Mouse (Mus musculus): ENCODE data around the gene Skap2. TPM values are rescaled to one million over a fixed set of nuclear protein-coding genes. Genes with fewer than 3 reads are reported as not detected.

The Skap2 gene
- polyA plus RNA-seq, 1 experiment from 2014 or later, result 13.5 TPM

- ATAC-seq (replicated peaks; ENCODE audit: insufficient number of reproducible peaks, insufficient read depth, low FRiP score, low read depth), result no peak
- H3K4me3 ChIP-seq, result no peak overlapping the region
Measured at GRCm38 (mm10) chr6:52002676-52003075, 9.7 kb downstream of the Skap2 start.

GRCm38 (mm10) chr6:51999157-51999478, 13.2 kb downstream of the Skap2 start:
- Histone ChIP-seq H3K9ac (no peak overlapping the region), H3K36me3 (no peaks in the 10 kb centered on the region), H3K4me2 (no peak overlapping the region), H3K4me3 (no peak overlapping the region), H3K27me3 (peaks cover 26% of the 10 kb centered on the region), H3K9me3 (replicated peaks) (no peaks in the 10 kb centered on the region), H3K27ac (no peak overlapping the region), H3K4me1 (replicated peaks) (no peaks in the 10 kb centered on the region)
- WGBS, result 77% methylated on average over 4 of the region's 4 CpGs
- ATAC-seq (replicated peaks; ENCODE audit: insufficient number of reproducible peaks, insufficient read depth, low FRiP score, low read depth), result no peak

More at GRCm38 (mm10) chr6:52002676-52003075, 9.7 kb downstream of the Skap2 start:
- 36% methylated on average over 8 of the region's 8 CpGs for WGBS
- Histone ChIP-seq H3K27me3 (peaks cover 54% of the 10 kb centered on the region), H3K9ac (no peak overlapping the region), H3K9me3 (replicated peaks) (no peaks in the 10 kb centered on the region), H3K27ac (no peak overlapping the region), H3K4me1 (replicated peaks) (0 out of 2 replicates have a peak, but pooled peaks cover 7% of the 10 kb centered on the region), H3K4me2 (no peak overlapping the region), H3K36me3 (no peaks in the 10 kb centered on the region)

GRCm38 (mm10) chr6:51998409-51999156, 13.8 kb downstream of the Skap2 start:
- WGBS, result 58% methylated on average over 7 of the region's 7 CpGs
- Histone ChIP-seq H3K36me3 (no peaks in the 10 kb centered on the region), H3K4me1 (replicated peaks) (no peaks in the 10 kb centered on the region), H3K4me2 (no peak overlapping the region), H3K27me3 (peaks cover 21% of the 10 kb centered on the region), H3K27ac (no peak overlapping the region), H3K9ac (no peak overlapping the region), H3K9me3 (replicated peaks) (no peaks in the 10 kb centered on the region), H3K4me3 (no peak overlapping the region)
- ATAC-seq (replicated peaks; ENCODE audit: insufficient number of reproducible peaks, insufficient read depth, low FRiP score, low read depth), result no peak

- Histone ChIP-seq H3K27ac (no peak overlapping the region), H3K9me3 (replicated peaks) (no peaks in the 10 kb centered on the region), H3K4me2 (no peak overlapping the region), H3K4me1 (replicated peaks) (no peaks in the 10 kb centered on the region), H3K36me3 (no peaks in the 10 kb centered on the region), H3K9ac (no peak overlapping the region), H3K27me3 (no peaks in the 10 kb centered on the region), H3K4me3 (no peak overlapping the region)
- WGBS, result 74% methylated on average over 2 of the region's 2 CpGs
- ATAC-seq (replicated peaks; ENCODE audit: insufficient number of reproducible peaks, insufficient read depth, low FRiP score, low read depth), result no peak
Measured at GRCm38 (mm10) chr6:51987999-51988398, 24.4 kb downstream of the Skap2 start.

GRCm38 (mm10) chr6:51977638-51978037, 34.7 kb downstream of the Skap2 start:
- Histone ChIP-seq H3K36me3 (no peaks in the 10 kb centered on the region), H3K27ac (no peak overlapping the region), H3K9me3 (replicated peaks) (no peaks in the 10 kb centered on the region), H3K9ac (no peak overlapping the region), H3K4me1 (replicated peaks) (no peaks in the 10 kb centered on the region), H3K4me2 (no peak overlapping the region), H3K4me3 (no peak overlapping the region), H3K27me3 (no peaks in the 10 kb centered on the region)
- WGBS, result 67% methylated on average over 3 of the region's 3 CpGs
- no peak for ATAC-seq (replicated peaks; ENCODE audit: insufficient number of reproducible peaks, insufficient read depth, low FRiP score, low read depth)

GRCm38 (mm10) chr6:51975751-51976150, 36.6 kb downstream of the Skap2 start:
- 70% methylated on average over 4 of the region's 4 CpGs for WGBS
- Histone ChIP-seq H3K9me3 (replicated peaks) (no peaks in the 10 kb centered on the region), H3K9ac (no peak overlapping the region), H3K4me3 (no peak overlapping the region), H3K4me1 (replicated peaks) (no peaks in the 10 kb centered on the region), H3K27ac (no peak overlapping the region), H3K27me3 (no peaks in the 10 kb centered on the region), H3K36me3 (no peaks in the 10 kb centered on the region), H3K4me2 (no peak overlapping the region)
- no peak for ATAC-seq (replicated peaks; ENCODE audit: insufficient number of reproducible peaks, insufficient read depth, low FRiP score, low read depth)

GRCm38 (mm10) chr6:51958992-51959391, 53.4 kb downstream of the Skap2 start:
- Histone ChIP-seq H3K36me3 (no peaks in the 10 kb centered on the region), H3K4me3 (no peak overlapping the region), H3K9me3 (replicated peaks) (no peaks in the 10 kb centered on the region), H3K27me3 (no peaks in the 10 kb centered on the region), H3K27ac (no peak overlapping the region), H3K4me2 (no peak overlapping the region), H3K9ac (no peak overlapping the region), H3K4me1 (replicated peaks) (0 out of 2 replicates have a peak, but pooled peaks cover 8% of the 10 kb centered on the region)
- WGBS, result 52% methylated on average over 4 of the region's 4 CpGs
- ATAC-seq (replicated peaks; ENCODE audit: insufficient number of reproducible peaks, insufficient read depth, low FRiP score, low read depth), result no peak

- H3K4me1 ChIP-seq (replicated peaks), result 0 out of 2 replicates have a peak, but pooled peaks cover 8% of the 10 kb centered on the region
- ATAC-seq (replicated peaks; ENCODE audit: insufficient number of reproducible peaks, insufficient read depth, low FRiP score, low read depth), result no peak
- H3K27ac ChIP-seq, result no peak overlapping the region
- H3K36me3 ChIP-seq, result no peaks in the 10 kb centered on the region
- WGBS, result 36% methylated on average over 4 of the region's 4 CpGs
- no peak overlapping the region for H3K4me2 ChIP-seq
- H3K4me3 ChIP-seq, result no peak overlapping the region
- H3K9me3 ChIP-seq (replicated peaks), result no peaks in the 10 kb centered on the region
- H3K9ac ChIP-seq, result no peak overlapping the region
- H3K27me3 ChIP-seq, result no peaks in the 10 kb centered on the region
Measured at GRCm38 (mm10) chr6:51956048-51956792, 56.1 kb downstream of the Skap2 start.

- H3K36me3 ChIP-seq, result no peaks in the 10 kb centered on the region
Measured at GRCm38 (mm10) chr6:51947661-51948060, 64.7 kb downstream of the Skap2 start.

GRCm38 (mm10) chr6:51944916-51945315, 67.4 kb downstream of the Skap2 start:
- no peaks in the 10 kb centered on the region for H3K36me3 ChIP-seq
- no peak overlapping the region for H3K4me3 ChIP-seq
- no peak overlapping the region for H3K4me2 ChIP-seq
- no peak for ATAC-seq (replicated peaks; ENCODE audit: insufficient number of reproducible peaks, insufficient read depth, low FRiP score, low read depth)
- no peak overlapping the region for H3K9ac ChIP-seq
- H3K9me3 ChIP-seq (replicated peaks), result no peaks in the 10 kb centered on the region
- H3K27ac ChIP-seq, result no peak overlapping the region
- H3K27me3 ChIP-seq, result no peaks in the 10 kb centered on the region
- WGBS, result 60% methylated on average over 2 of the region's 2 CpGs
- no peaks in the 10 kb centered on the region for H3K4me1 ChIP-seq (replicated peaks)

More at GRCm38 (mm10) chr6:51947661-51948060, 64.7 kb downstream of the Skap2 start:
- no peak for ATAC-seq (replicated peaks; ENCODE audit: insufficient number of reproducible peaks, insufficient read depth, low FRiP score, low read depth)
- Histone ChIP-seq H3K27ac (no peak overlapping the region), H3K9ac (no peak overlapping the region), H3K4me1 (replicated peaks) (no peaks in the 10 kb centered on the region), H3K4me2 (no peak overlapping the region), H3K9me3 (replicated peaks) (no peaks in the 10 kb centered on the region), H3K27me3 (no peaks in the 10 kb centered on the region), H3K4me3 (no peak overlapping the region)

GRCm38 (mm10) chr6:51933998-51934397, 78.4 kb downstream of the Skap2 start:
- H3K27me3 ChIP-seq, result no peaks in the 10 kb centered on the region
- H3K27ac ChIP-seq, result no peak overlapping the region
- H3K4me2 ChIP-seq, result no peak overlapping the region
- WGBS, result 34% methylated on average over 4 of the region's 4 CpGs
- H3K9me3 ChIP-seq (replicated peaks), result no peaks in the 10 kb centered on the region
- H3K4me1 ChIP-seq (replicated peaks), result 0 out of 2 replicates have a peak, but pooled peaks cover 4% of the 10 kb centered on the region
- H3K9ac ChIP-seq, result no peak overlapping the region
- ATAC-seq (replicated peaks; ENCODE audit: insufficient number of reproducible peaks, insufficient read depth, low FRiP score, low read depth), result no peak
- H3K36me3 ChIP-seq, result no peaks in the 10 kb centered on the region
- H3K4me3 ChIP-seq, result no peak overlapping the region

All from heart, embryonic 15.5 days (tissue).